Mouse (Mus musculus) layer of hippocampus, adult 2 months (tissue): ENCODE data around the gene Crbn. TPM values are rescaled to one million over a fixed set of nuclear protein-coding genes. Genes with fewer than 3 reads are reported as not detected.

Experiments
- DNase-seq, 2 experiments: peaks; one replicate each; pipeline ENCODE4 v3.0.0; 2022; ENCODE audit warnings: low spot score in 2 of 2
- H3K27ac ChIP-seq: fragments of 200-600 bp; 2 replicates; pipeline ENCODE4 v1.8.1; 2022
- H3K4me3 ChIP-seq: fragments of 200-600 bp; 2 replicates; pipeline ENCODE4 v1.8.1; 2022; ENCODE audit warnings: mild to moderate bottlenecking
- CTCF ChIP-seq: fragments of 200-600 bp; conservative IDR thresholded peaks from 2 replicates; pipeline ENCODE4 v1.8.1; 2022; ENCODE audit warnings: antibody characterized with exemption, mild to moderate bottlenecking, moderate library complexity
- long read RNA-seq, 2 experiments: library from polyadenylated mRNA; stranded (forward); transcript quantifications; one replicate each; pipeline ENCODE4 v2.0.0; 2021; ENCODE audit warnings: borderline mapping rate in 2 of 2
- total RNA-seq, 2 experiments: library from RNA; stranded (reverse); gene quantifications; 2 replicates each; pipeline ENCODE4 v1.2.3; 2021

Crbn gene
- total RNA-seq: 100 to 1,000 TPM; 102 to 108 TPM
- long read RNA-seq, experiment 1, transcript Crbn-201 (11 exons, 2,072 nt): minor isoform, 8 of 51 reads
- long read RNA-seq, experiment 1, transcript Crbn-202 (11 exons, 2,084 nt): major isoform, 36 of 51 reads
- long read RNA-seq, experiment 1, partial matches to known transcripts: 1 of 51 reads
- long read RNA-seq, experiment 1, other reads (novel, unspliced or antisense): 2 of 51 reads
- long read RNA-seq, experiment 2, transcript Crbn-202 (11 exons, 2,084 nt): major isoform, 59 of 94 reads
- long read RNA-seq, experiment 2, transcript Crbn-201 (11 exons, 2,072 nt): minor isoform, 27 of 94 reads
- long read RNA-seq, experiment 2, partial matches to known transcripts: 2 of 94 reads
- long read RNA-seq, experiment 2, other reads (novel, unspliced or antisense): 4 of 94 reads

DNA sequence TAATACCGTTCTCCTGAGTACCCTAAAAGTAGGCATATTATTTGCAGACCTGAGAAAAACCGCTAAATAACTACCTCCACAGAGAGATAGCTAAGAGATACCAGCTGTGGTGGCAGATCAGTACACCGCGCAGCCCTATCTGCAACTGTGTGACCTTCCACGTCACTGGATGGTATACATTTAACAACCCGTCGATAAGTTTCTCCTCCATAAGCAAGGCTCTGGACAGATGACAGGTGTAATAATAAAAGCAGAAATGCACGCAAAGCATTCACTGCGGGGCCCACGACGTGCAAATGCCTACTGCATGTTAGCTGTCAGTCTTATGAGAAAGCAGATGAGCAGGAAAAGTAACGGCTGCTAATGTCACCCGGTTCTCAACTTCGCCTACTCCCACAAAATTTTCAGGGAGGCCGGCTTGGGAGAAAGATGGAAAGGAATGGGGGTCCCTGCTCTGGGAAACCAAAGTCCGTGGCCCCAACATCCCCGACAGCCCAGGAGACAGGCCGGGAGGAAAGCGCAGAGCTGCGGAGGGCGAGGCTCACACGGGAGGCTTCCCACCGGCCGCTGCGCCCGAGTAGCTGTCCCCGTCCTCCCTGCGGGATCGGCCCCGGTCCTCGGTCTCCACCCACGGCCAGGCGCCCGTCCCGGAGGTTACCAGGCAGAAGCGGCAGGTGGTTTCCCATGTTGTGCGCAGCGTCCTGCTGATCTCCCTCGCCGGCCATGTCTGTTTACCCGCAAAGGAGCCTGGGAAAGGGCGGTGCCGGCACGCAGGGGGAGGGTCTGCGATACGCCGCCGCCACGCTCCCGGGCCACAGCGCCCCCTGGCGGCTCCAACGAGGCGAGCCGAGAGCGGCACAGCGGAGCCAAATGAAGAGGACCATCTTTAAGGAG is at the start of gene Crbn:
Gene Crbn, minus strand, starts transcription at position 745 of the 894 bp plus-strand sequence.
- peak; percentile 89 to 97 for DNase-seq
- H3K27ac ChIP-seq: peak within 1 kb of the TSS; percentile 84
- peak; percentile 99 for TF ChIP-seq CTCF
- peak within 1 kb of the TSS; percentile 90 for H3K4me3 ChIP-seq

DNA sequence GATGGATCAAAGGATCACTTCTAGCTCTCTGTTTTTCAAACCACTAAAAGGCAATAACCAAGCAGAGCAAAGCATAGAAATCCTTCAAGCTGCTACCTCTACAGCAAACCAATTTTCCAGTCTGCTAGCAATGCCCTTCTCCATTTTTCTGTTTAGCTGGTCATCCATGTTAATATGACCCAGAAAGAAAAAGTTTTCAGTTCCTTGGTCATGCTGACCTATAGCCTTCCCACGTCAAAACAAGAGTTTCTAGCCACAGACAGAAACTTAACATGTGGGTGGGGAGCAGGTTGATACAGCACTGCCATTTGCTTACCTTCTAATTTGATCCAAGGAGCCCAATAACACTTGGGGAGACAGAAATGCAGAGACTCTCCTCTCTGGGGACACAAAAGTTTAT is 40.3 kb upstream of the Crbn start:
- no peak for TF ChIP-seq CTCF
- no peak overlapping the region for H3K4me3 ChIP-seq

DNA sequence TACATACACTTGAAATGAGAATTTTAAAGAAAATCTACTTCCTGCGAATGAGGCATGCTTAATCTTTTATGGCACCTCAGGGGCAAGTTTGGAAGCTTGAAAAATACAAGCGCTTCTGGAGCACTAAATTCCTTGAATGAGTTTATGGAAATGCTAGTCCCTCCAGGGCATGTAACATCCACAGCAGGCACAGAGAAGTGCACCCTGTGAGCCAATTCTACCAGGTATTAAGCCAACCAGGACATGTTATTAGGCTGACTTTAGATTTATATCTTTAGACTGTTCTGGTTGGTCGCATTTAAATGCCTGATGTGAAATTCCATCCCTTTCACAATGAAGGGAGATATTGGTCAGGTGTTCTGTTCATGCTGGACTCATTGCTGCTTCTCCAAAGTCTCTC is 38.2 kb upstream of the Crbn start:
- H3K4me3 ChIP-seq: no peak overlapping the region

More for the DNA sequence above, 40.3 kb upstream of the Crbn start:
- H3K27ac ChIP-seq: no peak overlapping the region
- DNase-seq: no peak

DNA sequence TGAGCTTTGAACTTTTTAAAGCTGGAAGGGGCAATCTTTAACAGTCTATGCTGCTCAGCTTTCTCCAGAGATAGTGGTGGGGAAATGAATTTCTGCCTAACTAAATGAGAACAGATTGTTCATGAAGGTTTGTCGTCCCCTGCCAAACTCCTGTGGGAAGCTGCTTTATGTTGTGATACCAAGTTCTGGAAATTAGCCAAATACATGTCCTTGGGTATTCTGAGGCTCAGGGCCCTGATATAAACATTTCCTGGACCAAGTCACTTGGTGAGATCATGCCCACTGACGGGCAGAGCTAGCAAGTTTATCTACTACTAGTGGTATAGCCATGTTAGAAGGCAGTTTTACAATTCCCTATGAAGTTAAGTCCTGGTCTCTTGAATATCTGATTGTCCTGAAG is 35.4 kb upstream of the Crbn start:
- no peak for TF ChIP-seq CTCF
- Histone ChIP-seq H3K27ac (no peak overlapping the region), H3K4me3 (no peak overlapping the region)
- no peak for DNase-seq

More for the DNA sequence above, 38.2 kb upstream of the Crbn start:
- DNase-seq: no peak
- H3K27ac ChIP-seq: no peak overlapping the region
- TF ChIP-seq CTCF: no peak

DNA sequence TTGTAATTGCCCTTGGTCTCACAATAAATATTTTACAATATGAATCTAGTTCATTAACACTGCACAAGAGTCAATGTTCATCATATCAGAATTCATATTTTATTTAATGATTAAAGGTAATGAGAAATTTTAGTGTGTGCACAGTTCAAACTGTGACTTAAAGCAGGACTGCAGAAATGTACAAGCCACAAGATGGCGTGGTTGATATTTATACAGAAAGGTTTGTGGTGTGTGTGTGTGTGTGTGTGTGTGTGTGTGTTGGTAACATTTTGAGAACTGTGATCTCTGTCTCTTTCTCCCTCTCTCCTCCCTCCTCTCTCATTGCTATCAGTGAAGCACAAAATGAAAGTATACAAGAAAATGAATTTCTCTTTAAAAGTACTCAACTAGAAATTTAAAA is 22.5 kb upstream of the Crbn start:
- Histone ChIP-seq H3K27ac (peak overlapping the region; percentile 43; the same call in 1 of the 2 replicates), H3K4me3 (no peak overlapping the region)
- DNase-seq: peak; percentile 22 to 64
- TF ChIP-seq CTCF: peak; percentile 73

DNA sequence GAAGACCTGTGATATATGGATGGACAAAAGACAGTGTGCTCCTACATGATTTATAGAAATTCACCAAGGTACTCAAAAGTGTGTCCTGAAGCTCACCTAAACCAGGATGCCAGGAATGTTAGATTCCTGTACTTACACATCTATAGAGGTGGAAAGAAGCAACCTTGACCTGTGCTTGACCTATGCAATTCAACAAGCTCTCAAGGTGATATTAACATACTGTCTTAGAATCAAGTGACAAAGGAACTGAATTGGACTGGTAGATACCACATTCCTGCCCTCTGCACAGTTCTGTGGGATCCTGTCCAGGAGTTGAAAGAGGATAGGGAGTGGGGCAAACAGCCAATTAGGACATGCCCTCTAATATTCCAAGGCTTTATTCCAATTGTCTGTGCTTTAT is 20.7 kb upstream of the Crbn start:
- no peak for DNase-seq
- TF ChIP-seq CTCF: no peak
- Histone ChIP-seq H3K4me3 (no peak overlapping the region), H3K27ac (no peak overlapping the region)

DNA sequence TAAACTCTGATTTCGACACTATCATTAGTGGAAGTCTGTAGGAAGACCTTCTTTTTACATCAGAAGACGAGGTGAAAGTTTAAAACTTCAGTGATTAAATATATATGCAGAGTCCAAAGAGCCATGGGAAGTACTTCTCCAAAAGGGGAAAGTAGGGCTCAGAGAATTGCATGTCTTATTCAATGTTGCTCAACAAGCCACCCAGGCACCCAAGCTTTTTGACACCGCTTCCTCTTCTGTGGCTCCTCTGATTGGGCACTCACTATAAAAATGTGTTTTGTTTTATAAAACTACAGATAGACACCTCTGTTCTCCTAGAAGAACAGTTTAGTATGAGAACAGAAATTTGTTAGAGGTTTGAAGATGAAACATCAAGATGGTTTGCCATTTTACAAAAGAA is 20.0 kb upstream of the Crbn start:
- no peak overlapping the region for H3K27ac ChIP-seq
- TF ChIP-seq CTCF: no peak
- no peak for DNase-seq
- H3K4me3 ChIP-seq: no peak overlapping the region

DNA sequence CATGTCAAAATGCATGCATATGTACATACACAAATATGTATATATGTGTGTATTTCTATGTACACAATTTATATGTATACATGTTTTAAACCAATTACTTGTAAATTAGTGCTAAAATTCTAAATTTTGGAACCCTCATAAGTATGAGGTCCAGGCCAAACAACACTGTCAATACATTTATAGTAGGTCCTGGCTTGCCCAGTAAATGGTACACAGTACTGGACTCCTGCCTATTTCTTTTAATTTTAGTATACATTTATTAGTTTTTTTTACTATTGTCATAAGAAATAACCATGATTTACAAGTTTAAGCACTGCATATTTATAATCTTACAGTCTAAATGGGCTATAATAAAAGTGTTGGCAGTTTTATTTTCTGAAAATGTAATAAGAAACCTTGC is 19.4 kb upstream of the Crbn start:
- DNase-seq: no peak
- no peak for TF ChIP-seq CTCF
- no peak overlapping the region for H3K27ac ChIP-seq

DNA sequence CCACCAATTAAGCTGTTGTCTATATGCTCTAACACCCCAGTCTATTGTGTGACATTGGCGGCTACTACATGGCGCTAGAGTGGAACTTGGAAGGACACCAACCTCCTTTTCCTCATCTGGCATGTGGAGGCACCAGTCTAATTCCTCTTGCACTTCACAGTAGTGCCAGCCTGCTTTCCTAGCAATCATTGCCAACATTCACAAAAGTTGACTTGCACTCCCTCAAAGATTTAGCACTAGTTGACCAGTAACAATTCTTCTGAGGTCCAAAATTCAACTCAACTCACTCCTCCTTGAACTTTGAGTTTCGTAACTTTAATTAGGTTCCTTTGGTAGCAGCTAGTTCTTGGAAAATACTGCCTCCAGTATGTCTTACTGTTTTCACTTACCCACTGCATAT is 10.8 kb upstream of the Crbn start:
- Histone ChIP-seq H3K27ac (no peak overlapping the region), H3K4me3 (no peak overlapping the region)
- TF ChIP-seq CTCF: no peak
- DNase-seq: no peak

More for the DNA sequence above, 19.4 kb upstream of the Crbn start:
- H3K4me3 ChIP-seq: no peak overlapping the region

DNA sequence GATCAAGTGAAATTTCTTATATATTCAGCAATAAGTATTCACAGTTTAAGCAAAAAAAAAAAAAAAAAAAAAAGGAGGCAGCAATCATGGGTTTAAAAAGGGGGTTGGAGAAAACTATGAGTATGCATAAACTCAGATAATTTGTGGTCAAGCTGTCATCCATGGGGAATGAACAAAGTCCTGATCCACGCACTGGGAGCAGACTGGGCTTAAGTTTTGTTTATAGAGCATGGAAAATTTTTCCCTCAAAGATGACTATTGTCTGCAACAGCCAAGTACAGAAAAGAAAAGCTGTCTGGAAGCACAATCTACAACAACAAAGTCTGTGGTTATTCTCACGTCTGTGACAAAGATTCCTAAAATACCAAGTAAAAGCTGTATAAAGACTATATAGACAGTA is 9.3 kb upstream of the Crbn start:
- Histone ChIP-seq H3K27ac (no peak overlapping the region), H3K4me3 (no peak overlapping the region)
- DNase-seq: no peak
- TF ChIP-seq CTCF: no peak

DNA sequence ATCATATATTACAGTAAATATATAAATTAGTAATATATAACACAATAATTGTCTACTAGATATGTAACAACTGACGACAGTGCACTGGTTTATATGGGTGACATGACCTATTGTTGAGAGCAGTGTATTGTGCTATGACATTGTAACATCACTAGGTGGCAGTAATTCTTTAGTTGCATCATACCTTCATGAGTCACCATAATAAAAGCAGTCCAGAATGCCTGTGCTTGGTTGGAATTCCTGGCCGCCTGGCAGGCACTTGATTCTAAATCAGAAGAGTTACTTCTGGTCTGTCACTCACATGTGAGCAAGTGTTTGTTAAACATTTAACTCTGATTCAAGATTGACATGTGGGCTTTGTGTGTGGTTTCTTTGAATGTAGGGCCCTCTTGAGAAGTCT is 5.0 kb upstream of the Crbn start:
- H3K27ac ChIP-seq: no peak overlapping the region
- peak; percentile 42 to 48 for DNase-seq
- peak; percentile 90 for TF ChIP-seq CTCF
- no peak overlapping the region for H3K4me3 ChIP-seq

DNA sequence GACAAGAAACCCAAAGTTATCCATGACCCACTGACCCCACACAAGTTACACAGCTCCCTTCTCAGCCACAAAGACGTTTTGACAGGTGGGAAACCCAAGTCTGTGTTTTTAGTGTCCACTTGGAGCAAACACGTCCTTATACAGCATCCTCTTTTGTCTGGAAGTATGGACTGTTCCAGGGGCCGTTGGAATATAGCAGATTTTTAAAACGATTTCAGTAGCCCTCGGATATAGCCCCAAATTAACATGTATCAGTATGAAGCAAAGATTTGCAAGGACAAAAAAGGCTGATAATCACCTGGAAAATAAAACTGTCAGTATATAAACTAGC is 315 bp upstream of the Crbn start:
- Histone ChIP-seq H3K4me3 (peak overlapping the region; percentile 90), H3K27ac (peak overlapping the region; percentile 84; the same call in 1 of the 2 replicates)
- no peak; the same call in 1 of the 2 replicates for TF ChIP-seq CTCF
- DNase-seq: no peak

DNA sequence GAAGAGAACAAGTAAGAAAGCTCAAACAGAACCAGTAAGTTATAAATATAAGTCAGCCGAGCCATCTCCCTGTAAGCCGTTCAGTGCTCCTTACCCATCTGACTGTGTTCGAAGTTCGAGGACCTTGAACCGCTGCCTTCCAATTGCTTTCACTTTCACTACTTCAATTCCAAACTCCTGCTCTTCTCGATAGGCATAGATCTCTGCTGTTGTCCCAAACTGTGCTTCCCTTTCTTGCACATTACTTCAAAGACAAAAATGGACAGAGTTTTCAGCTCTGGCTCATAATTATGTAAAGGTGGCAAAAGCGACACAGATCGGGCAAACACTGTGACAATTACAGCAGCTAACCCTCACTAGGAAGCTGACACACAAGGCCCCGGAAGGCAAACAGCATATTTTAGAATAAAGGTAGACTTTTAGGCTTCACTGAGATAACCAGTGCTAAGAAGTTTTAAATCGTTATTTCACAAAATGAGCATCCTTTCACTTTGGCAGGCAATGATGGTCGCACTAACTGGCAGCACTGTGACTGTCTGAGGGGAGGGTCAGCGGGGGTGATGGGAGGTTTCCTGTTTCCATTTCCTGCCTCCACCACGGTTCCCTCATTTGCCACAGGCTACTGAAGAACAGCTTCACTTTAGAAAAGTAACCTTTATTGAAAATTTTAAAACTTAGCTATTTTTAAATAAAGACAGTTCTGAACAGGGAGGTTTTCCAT is 5.6 kb downstream of the Crbn start:
- TF ChIP-seq CTCF: no peak
- no peak overlapping the region for H3K4me3 ChIP-seq
- no peak overlapping the region for H3K27ac ChIP-seq
- no peak for DNase-seq
